Mouse (Mus musculus): ENCODE measurements around the gene Arsg. TPM values are rescaled to one million over a fixed set of nuclear protein-coding genes. Genes with fewer than 3 reads are reported as not detected.
"Not testable (repeated sequence)": the region's sequence is repeated elsewhere in the genome, so short reads cannot be mapped to it uniquely, and the experiment has no call there.

The Arsg gene
- total RNA-seq, 4 experiments from 2014 or later: 1.1 to 1.8 (median 1.2) TPM

- DNase-seq (ENCODE audit: low spot score in 2 of 2): no peak
These were observed 5.0 kb upstream of the Arsg start for GRCm38 (mm10) chr11:109468133-109468532.

GRCm38 (mm10) chr11:109470170-109470569 is 3.0 kb upstream of the Arsg start:
- no peak for DNase-seq (ENCODE audit: low spot score in 2 of 2)

GRCm38 (mm10) chr11:109470921-109471861 is 2.0 kb upstream of the Arsg start:
- no peak for DNase-seq (ENCODE audit: low spot score in 2 of 2)

- no peak for DNase-seq (ENCODE audit: low spot score in 2 of 2)
These were observed 943 bp upstream of the Arsg start for GRCm38 (mm10) chr11:109472171-109472691.

GRCm38 (mm10) chr11:109472821-109473170 is 378 bp upstream of the Arsg start:
- DNase-seq (ENCODE audit: low spot score in 2 of 2): no peak

GRCm38 (mm10) chr11:109474086-109474742 is 1.0 kb downstream of the Arsg start:
- no peak for DNase-seq (ENCODE audit: low spot score in 2 of 2)

GRCm38 (mm10) chr11:109474836-109475235 is 1.7 kb downstream of the Arsg start:
- DNase-seq (ENCODE audit: low spot score in 2 of 2): no peak

- DNase-seq (ENCODE audit: low spot score in 2 of 2): no peak
These were observed 2.5 kb downstream of the Arsg start for GRCm38 (mm10) chr11:109475717-109476116.

- no peak for DNase-seq (ENCODE audit: low spot score in 2 of 2)
These were observed 3.1 kb downstream of the Arsg start for GRCm38 (mm10) chr11:109476241-109476640.

GRCm38 (mm10) chr11:109476653-109477052 is 3.5 kb downstream of the Arsg start:
- no peak for DNase-seq (ENCODE audit: low spot score in 2 of 2)

- DNase-seq (ENCODE audit: low spot score in 2 of 2): no peak
These were observed 4.6 kb downstream of the Arsg start for GRCm38 (mm10) chr11:109477606-109478380.

- no peak for DNase-seq (ENCODE audit: low spot score in 2 of 2)
These were observed 6.6 kb downstream of the Arsg start for GRCm38 (mm10) chr11:109479575-109480285.

GRCm38 (mm10) chr11:109480440-109480839 is 7.3 kb downstream of the Arsg start:
- no peak for DNase-seq (ENCODE audit: low spot score in 2 of 2)

GRCm38 (mm10) chr11:109485398-109486045 is 12.3 kb downstream of the Arsg start:
- DNase-seq (ENCODE audit: low spot score in 2 of 2): peak in 1 of 2 experiments; percentile 36

- DNase-seq (ENCODE audit: low spot score in 2 of 2): no peak
These were observed 13.9 kb downstream of the Arsg start for GRCm38 (mm10) chr11:109487111-109487510.

GRCm38 (mm10) chr11:109487991-109488684 is 15.0 kb downstream of the Arsg start:
- no peak for DNase-seq (ENCODE audit: low spot score in 2 of 2)

- no peak for DNase-seq (ENCODE audit: low spot score in 2 of 2)
These were observed 16.6 kb downstream of the Arsg start for GRCm38 (mm10) chr11:109489763-109490162.

- DNase-seq (ENCODE audit: low spot score in 2 of 2): no peak
These were observed 18.7 kb downstream of the Arsg start for GRCm38 (mm10) chr11:109491844-109492243.

- not testable (repeated sequence) for DNase-seq (ENCODE audit: low spot score in 2 of 2)
These were observed 19.8 kb downstream of the Arsg start for GRCm38 (mm10) chr11:109492847-109493464.

All from gastrocnemius, adult 8-10 months (tissue).